Mouse (Mus musculus): Measurements from ENCODE around the gene Lilra5. TPM values are rescaled to one million over a fixed set of nuclear protein-coding genes. Genes with fewer than 3 reads are reported as not detected.
"Not testable (repeated sequence)": the region's sequence is repeated elsewhere in the genome, so short reads cannot be mapped to it uniquely, and the experiment has no call there.

Lilra5 gene
- polyA plus RNA-seq, 1 experiment from 2014 or later: not detected

DNA sequence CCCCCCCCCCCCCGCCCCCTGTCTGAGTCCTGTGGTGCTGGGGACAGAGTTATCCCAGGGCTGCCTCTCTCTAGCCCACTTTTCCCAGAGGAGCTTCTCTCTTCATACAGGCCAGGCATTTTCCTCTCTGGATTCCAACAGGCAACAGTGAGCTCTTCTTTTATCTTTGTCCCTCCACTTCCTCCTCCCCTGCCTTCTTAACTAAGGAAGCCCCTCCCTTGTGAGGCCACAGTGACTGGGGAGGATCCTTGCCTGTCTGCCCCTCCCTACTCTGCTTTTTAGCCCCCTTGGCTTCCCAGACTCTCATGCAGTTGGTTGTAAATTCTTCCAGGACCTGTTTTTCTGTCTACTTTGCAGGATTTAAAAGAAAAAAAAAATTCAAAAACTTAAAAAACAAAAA, 18.5 kb downstream of the Lilra5 start:
- H3K27me3 ChIP-seq (ENCODE audit: control insufficient read depth, insufficient read depth, low read length); DNase-seq (ENCODE audit: low spot score); H3K4me2 ChIP-seq (ENCODE audit: low read depth, low read length, severe bottlenecking); ATAC-seq (replicated peaks; ENCODE audit: low FRiP score); H3K9me3 ChIP-seq (ENCODE audit: control insufficient read depth, low read length); H3K4me3 ChIP-seq (ENCODE audit: low read depth, low read length); H3K9ac ChIP-seq (ENCODE audit: low read length); H3K36me3 ChIP-seq (ENCODE audit: control insufficient read depth, insufficient read depth, low read length); H3K27ac ChIP-seq (ENCODE audit: low read depth, low read length); H3K4me1 ChIP-seq (replicated peaks; ENCODE audit: control insufficient read depth, insufficient read depth, low read length): not testable (repeated sequence)
- 0% methylated on average over 1 of the region's 1 CpGs for WGBS

DNA sequence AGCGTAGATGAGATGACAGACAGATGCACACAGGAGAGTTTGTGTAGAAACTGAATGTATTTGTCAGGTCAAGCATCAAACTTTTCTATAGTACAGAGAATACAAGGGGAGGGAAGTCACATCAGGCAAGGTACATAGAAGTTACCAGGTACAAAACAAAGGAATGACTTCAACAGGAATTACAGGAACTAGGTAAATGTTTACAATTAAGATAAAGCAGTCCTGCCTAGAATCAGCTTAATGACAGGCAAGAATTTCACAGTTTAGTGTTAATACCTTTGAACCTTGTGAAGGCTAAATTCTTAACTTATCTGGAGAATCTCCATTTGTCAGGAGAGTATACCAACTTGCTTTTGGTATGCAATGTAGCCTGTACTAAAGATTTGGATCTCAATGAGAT, 23.0 kb downstream of the Lilra5 start:
- H3K9ac ChIP-seq (ENCODE audit: low read length); H3K27me3 ChIP-seq (ENCODE audit: control insufficient read depth, insufficient read depth, low read length); ATAC-seq (replicated peaks; ENCODE audit: low FRiP score); H3K27ac ChIP-seq (ENCODE audit: low read depth, low read length); H3K4me3 ChIP-seq (ENCODE audit: low read depth, low read length); H3K9me3 ChIP-seq (ENCODE audit: control insufficient read depth, low read length); H3K4me2 ChIP-seq (ENCODE audit: low read depth, low read length, severe bottlenecking); H3K4me1 ChIP-seq (replicated peaks; ENCODE audit: control insufficient read depth, insufficient read depth, low read length); DNase-seq (ENCODE audit: low spot score); H3K36me3 ChIP-seq (ENCODE audit: control insufficient read depth, insufficient read depth, low read length): not testable (repeated sequence)
- 88% methylated on average over 1 of the region's 1 CpGs for WGBS

DNA sequence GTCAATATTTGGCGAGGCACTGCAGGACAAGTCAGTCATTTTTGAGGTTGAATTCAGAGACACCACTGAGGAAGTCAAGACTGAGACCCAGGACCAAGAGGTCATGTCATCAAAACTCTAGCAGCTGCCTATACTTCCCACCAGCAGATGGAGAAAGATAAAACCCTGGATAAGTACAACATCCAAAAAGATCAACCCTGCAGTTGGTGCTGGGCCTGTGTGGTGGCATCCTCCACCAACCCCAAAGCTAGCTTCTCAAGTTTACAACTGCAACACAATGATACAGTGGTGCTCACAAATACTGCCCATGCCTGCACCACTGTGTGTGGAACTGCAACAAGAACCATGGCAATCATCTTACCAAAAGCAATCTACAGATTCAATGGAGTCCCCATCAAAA, 34.6 kb downstream of the Lilra5 start:
- not testable (repeated sequence) for ATAC-seq (replicated peaks; ENCODE audit: low FRiP score); H3K4me2 ChIP-seq (ENCODE audit: low read depth, low read length, severe bottlenecking); H3K27me3 ChIP-seq (ENCODE audit: control insufficient read depth, insufficient read depth, low read length); H3K4me3 ChIP-seq (ENCODE audit: low read depth, low read length); DNase-seq (ENCODE audit: low spot score); H3K27ac ChIP-seq (ENCODE audit: low read depth, low read length); H3K9me3 ChIP-seq (ENCODE audit: control insufficient read depth, low read length); H3K4me1 ChIP-seq (replicated peaks; ENCODE audit: control insufficient read depth, insufficient read depth, low read length); H3K36me3 ChIP-seq (ENCODE audit: control insufficient read depth, insufficient read depth, low read length); H3K9ac ChIP-seq (ENCODE audit: low read length)
- WGBS: 69% methylated on average over 1 of the region's 1 CpGs

DNA sequence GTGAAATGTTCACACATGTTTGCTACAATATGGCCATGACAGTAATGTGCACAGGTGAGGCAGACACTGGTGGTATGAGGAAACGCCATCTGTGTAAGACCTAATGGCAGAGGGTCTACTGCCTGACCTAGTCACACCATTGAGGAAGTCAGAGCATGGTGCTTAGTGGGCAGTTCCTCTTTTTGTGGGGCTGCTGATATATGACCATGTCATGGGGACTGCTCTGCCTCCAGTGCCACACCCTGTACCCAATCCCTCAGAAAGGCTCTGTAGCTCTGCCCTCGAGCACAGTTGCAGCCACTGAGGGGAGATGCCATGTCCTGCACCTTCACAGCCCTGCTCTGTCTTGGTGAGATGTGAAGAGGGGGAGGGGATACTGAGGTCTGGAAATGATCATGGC, 36.3 kb downstream of the Lilra5 start:
- H3K9ac ChIP-seq (ENCODE audit: low read length); H3K4me3 ChIP-seq (ENCODE audit: low read depth, low read length); H3K9me3 ChIP-seq (ENCODE audit: control insufficient read depth, low read length); ATAC-seq (replicated peaks; ENCODE audit: low FRiP score); H3K4me1 ChIP-seq (replicated peaks; ENCODE audit: control insufficient read depth, insufficient read depth, low read length); H3K27me3 ChIP-seq (ENCODE audit: control insufficient read depth, insufficient read depth, low read length); H3K4me2 ChIP-seq (ENCODE audit: low read depth, low read length, severe bottlenecking); DNase-seq (ENCODE audit: low spot score); H3K36me3 ChIP-seq (ENCODE audit: control insufficient read depth, insufficient read depth, low read length); H3K27ac ChIP-seq (ENCODE audit: low read depth, low read length): not testable (repeated sequence)
- 77% methylated on average over 2 of the region's 2 CpGs for WGBS

DNA sequence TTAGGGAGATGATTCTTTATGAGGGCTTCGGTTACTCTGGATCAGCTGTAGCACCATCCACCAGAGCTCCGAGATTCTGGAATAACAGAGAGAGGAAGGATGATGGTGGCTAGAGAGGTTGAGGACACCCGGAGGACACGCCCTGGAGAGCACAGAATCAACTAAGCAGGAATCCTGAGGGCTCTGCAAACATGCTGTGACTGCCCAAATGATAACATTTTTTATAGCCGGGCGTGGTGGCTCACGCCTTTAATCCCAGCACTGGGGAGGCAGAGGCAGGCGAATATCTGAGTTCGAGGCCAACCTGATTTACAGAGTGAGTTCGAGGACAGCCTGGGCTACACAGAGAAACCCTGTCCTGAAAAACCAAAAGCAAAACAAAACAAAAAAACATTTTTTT, 37.9 kb downstream of the Lilra5 start:
- H3K27ac ChIP-seq (ENCODE audit: low read depth, low read length); H3K27me3 ChIP-seq (ENCODE audit: control insufficient read depth, insufficient read depth, low read length); H3K36me3 ChIP-seq (ENCODE audit: control insufficient read depth, insufficient read depth, low read length); H3K9me3 ChIP-seq (ENCODE audit: control insufficient read depth, low read length); H3K4me1 ChIP-seq (replicated peaks; ENCODE audit: control insufficient read depth, insufficient read depth, low read length); H3K9ac ChIP-seq (ENCODE audit: low read length); ATAC-seq (replicated peaks; ENCODE audit: low FRiP score); DNase-seq (ENCODE audit: low spot score); H3K4me3 ChIP-seq (ENCODE audit: low read depth, low read length); H3K4me2 ChIP-seq (ENCODE audit: low read depth, low read length, severe bottlenecking): not testable (repeated sequence)
- WGBS: 91% methylated on average over 10 of the region's 10 CpGs

DNA sequence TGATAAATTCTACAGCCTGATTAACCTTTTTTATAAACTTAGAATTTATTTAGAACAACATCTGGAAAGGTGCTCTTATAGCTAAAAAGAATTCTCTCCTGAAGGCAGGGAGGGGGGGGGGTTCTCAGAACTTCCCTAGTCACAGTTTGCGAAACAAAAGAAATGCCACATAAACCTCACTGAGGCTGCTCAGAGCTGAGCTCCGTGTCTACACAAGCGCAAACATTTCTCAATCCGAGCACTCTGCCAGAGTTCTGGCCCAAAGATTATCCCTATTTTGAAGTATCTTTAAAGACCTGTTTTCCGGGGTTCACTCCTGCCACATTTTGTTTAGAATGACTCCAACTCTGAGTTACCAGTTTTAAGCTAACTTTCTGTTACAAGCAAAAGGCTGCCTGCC, 55.1 kb downstream of the Lilra5 start:
- Histone ChIP-seq H3K27me3 (ENCODE audit: control insufficient read depth, insufficient read depth, low read length) (no peaks in the 10 kb centered on the region), H3K4me2 (ENCODE audit: low read depth, low read length, severe bottlenecking) (no peak overlapping the region), H3K4me1 (replicated peaks; ENCODE audit: control insufficient read depth, insufficient read depth, low read length) (no peaks in the 10 kb centered on the region), H3K27ac (ENCODE audit: low read depth, low read length) (no peak overlapping the region), H3K4me3 (ENCODE audit: low read depth, low read length) (no peak overlapping the region), H3K36me3 (ENCODE audit: control insufficient read depth, insufficient read depth, low read length) (no peaks in the 10 kb centered on the region), H3K9me3 (ENCODE audit: control insufficient read depth, low read length) (no peaks in the 10 kb centered on the region), H3K9ac (ENCODE audit: low read length) (no peak overlapping the region)
- WGBS: 71% methylated on average over 5 of the region's 5 CpGs
- DNase-seq (ENCODE audit: low spot score) (no peak), ATAC-seq (replicated peaks; ENCODE audit: low FRiP score) (no peak)

Other genes starting within 250 kb of the Lilra5 start
- gene Lair1, start 174.6 kb upstream of the Lilra5 start, polyA plus RNA-seq (2014; fragmentation: Nextera tagmentation; extraction: Ambion mirVana): 1.2 and 1.4 TPM in 2 replicates
- gene Ttyh1, start 118.3 kb upstream of the Lilra5 start, polyA plus RNA-seq (2014; fragmentation: Nextera tagmentation; extraction: Ambion mirVana): 87.3 and 96.0 TPM in 2 replicates
- 77.4 and 77.5 TPM in 2 replicates for gene Leng8, start 100.7 kb upstream of the Lilra5 start, polyA plus RNA-seq (2014; fragmentation: Nextera tagmentation; extraction: Ambion mirVana)
- 1.6 and 2.7 TPM in 2 replicates for gene Leng9, start 87.4 kb upstream of the Lilra5 start, polyA plus RNA-seq (2014; fragmentation: Nextera tagmentation; extraction: Ambion mirVana)
- gene Cdc42ep5, start 72.9 kb upstream of the Lilra5 start, polyA plus RNA-seq (2014; fragmentation: Nextera tagmentation; extraction: Ambion mirVana): 16.2 and 17.8 TPM in 2 replicates
- gene Ncr1, start 100.0 kb downstream of the Lilra5 start, polyA plus RNA-seq (2014; fragmentation: Nextera tagmentation; extraction: Ambion mirVana): not detected in 2 replicates
- gene Gp6, start 160.0 kb downstream of the Lilra5 start, polyA plus RNA-seq (2014; fragmentation: Nextera tagmentation; extraction: Ambion mirVana): 0.28 and 1.0 TPM in 2 replicates
- gene Rdh13, start 207.9 kb downstream of the Lilra5 start, polyA plus RNA-seq (2014; fragmentation: Nextera tagmentation; extraction: Ambion mirVana): 28.4 and 31.0 TPM in 2 replicates
- 3.3 and 3.8 TPM in 2 replicates for gene Eps8l1, start 222.9 kb downstream of the Lilra5 start, polyA plus RNA-seq (2014; fragmentation: Nextera tagmentation; extraction: Ambion mirVana)